Mouse (Mus musculus): ENCODE results near the gene Atxn2. TPM values are rescaled to one million over a fixed set of nuclear protein-coding genes. Genes with fewer than 3 reads are reported as not detected.

Gene Atxn2
- total RNA-seq, 2 experiments from 2014 or later, result 215 to 226 TPM

DNA sequence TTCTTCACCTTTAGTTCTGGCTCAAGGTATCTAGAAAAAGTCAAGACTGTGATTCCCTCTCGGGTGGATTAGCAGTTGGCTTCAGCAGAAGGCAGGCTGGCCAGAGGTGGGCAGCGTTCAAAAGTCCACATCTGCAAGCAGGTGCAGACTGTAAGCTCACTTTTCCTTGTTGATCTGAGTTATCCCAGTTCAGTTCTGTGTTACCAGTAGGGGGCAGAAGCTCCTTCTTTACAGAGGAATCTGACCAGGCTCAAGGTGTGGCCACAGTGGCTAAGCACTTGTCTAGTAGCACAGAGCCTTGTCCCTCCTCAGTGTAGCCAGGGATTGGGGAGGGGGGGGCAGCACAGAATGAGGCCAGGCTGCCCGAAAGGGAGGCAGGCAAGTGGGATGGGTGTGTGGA, 103.9 kb downstream of the Atxn2 start:
- peak; percentile 51 to 69 for DNase-seq (ENCODE audit: low spot score in 2 of 2)

GRCm38 (mm10) chr5:121815867-121816380, 104.8 kb downstream of the Atxn2 start:
- no peak for DNase-seq (ENCODE audit: low spot score in 2 of 2)

GRCm38 (mm10) chr5:121816611-121817010, 105.5 kb downstream of the Atxn2 start:
- DNase-seq (ENCODE audit: low spot score in 2 of 2), result no peak

GRCm38 (mm10) chr5:121817551-121817950, 106.4 kb downstream of the Atxn2 start:
- DNase-seq (ENCODE audit: low spot score in 2 of 2), result no peak

DNA sequence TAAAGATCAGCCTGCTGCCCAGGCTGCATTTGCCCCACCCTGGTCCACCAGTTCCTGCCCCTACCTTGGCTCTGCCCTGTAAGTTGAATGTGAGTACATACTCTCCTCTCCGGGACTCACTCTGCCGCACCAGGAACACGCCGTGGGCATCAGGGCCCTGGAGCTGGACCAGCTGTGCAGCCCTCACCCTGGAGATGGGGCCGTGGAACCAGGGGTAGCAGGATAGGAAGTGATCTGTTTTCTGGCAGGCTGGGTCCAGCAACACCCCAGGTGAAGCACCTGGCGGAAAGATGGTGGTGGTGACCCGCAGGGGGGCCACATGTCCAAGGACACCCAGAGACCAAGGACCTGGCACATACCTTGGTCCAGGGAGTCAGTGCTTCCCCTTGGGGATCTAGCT, 107.3 kb downstream of the Atxn2 start:
- DNase-seq (ENCODE audit: low spot score in 2 of 2), result no peak

DNA sequence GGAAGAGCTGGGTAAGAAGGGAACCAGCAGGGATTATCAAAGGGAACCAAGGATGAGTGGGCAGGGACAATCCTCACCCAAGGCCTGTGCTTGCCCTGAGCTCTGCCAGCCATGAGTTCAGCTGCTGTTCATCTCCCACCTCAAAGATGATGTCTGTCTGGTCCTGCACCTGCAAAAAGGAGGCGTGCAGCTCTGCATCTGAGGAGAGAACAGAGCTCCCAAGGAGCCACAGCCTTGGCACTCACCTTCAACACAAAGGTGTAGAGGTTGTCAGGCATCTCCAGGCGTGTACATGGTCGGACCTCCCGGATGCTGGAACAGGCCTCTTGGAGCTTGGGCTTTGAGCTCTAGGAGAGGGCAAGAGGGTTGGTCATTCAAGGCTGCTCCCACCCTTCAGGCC, 107.7 kb downstream of the Atxn2 start:
- no peak for DNase-seq (ENCODE audit: low spot score in 2 of 2)

- DNase-seq (ENCODE audit: low spot score in 2 of 2), result no peak
Measured at GRCm38 (mm10) chr5:121819559-121819958, 108.4 kb downstream of the Atxn2 start.

DNA sequence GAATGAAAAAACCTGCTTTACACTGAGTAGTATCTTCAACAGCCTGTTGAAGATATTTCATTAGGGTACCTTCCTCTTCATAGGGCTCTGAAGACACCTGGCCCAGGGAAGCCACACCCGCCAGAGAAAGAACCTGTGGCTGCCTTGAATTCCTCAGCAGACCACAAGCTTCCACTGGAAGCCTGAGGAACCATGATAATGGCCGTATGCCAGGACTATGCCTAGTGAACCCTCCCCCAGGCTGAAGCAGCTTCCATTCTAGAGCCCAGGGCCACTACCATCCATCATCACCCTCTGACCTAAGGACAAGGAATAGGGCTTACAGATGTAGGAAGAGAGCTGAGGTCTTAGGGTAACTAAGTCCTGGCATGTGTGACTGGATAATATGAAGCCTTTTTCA, 109.0 kb downstream of the Atxn2 start:
- DNase-seq (ENCODE audit: low spot score in 2 of 2), result no peak

DNA sequence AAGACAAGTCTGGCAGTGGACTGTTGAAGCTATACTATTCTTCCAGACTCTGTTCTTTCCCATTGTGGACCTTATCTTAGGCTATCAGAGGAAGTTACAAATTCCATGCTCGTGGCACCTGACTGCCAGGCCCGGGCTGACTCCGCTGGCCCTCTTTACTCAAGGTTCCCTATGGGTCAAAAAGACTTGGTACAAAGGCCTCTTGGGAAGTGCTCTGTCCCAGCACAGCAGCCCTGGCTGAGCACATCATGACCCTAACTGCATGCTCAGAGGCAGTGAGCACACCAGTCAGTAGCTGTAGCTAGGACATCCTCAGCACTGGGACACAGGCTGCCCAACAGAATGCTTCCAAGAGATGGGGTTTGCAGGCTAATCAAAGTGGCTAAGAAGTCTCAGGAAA, 109.5 kb downstream of the Atxn2 start:
- no peak for DNase-seq (ENCODE audit: low spot score in 2 of 2)

DNA sequence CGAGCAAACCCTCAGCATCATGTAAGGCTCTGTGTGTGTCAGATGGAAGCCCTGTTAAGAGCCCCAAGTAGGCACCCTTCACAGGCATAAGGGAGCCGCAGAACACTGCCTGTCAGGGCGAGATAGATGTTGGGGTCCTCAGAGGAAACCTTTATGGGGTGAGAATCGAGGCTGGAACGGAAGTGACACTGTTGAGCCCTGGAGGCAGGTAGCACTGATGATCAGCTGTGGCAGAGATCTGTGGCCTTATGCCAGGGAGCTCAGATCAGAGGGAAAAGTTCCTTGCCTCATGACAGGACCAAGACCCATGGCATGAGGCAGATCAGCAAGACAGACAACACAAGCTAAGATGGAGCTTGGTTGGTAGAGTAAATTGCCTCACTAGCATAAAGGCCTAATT, 110.0 kb downstream of the Atxn2 start:
- no peak for DNase-seq (ENCODE audit: low spot score in 2 of 2)

DNA sequence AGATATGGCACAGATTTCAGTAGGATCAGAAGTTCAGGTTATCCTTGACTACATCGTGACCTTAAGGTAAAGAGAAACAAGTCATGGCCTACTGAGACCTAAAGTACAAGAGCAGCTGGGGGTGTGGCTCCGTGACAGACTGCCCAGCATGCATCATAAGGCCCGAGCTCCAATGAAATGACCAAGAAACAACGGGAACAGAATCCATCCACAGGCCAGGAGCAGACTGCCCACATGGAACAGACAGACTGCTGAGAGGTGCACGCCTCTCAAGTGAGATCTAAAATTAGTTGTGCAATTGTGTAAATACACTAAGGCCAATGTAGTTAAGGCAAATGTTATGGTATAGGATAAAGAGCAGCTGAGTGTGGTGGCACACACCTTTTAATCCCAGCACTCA, 110.4 kb downstream of the Atxn2 start:
- DNase-seq (ENCODE audit: low spot score in 2 of 2), result no peak

DNA sequence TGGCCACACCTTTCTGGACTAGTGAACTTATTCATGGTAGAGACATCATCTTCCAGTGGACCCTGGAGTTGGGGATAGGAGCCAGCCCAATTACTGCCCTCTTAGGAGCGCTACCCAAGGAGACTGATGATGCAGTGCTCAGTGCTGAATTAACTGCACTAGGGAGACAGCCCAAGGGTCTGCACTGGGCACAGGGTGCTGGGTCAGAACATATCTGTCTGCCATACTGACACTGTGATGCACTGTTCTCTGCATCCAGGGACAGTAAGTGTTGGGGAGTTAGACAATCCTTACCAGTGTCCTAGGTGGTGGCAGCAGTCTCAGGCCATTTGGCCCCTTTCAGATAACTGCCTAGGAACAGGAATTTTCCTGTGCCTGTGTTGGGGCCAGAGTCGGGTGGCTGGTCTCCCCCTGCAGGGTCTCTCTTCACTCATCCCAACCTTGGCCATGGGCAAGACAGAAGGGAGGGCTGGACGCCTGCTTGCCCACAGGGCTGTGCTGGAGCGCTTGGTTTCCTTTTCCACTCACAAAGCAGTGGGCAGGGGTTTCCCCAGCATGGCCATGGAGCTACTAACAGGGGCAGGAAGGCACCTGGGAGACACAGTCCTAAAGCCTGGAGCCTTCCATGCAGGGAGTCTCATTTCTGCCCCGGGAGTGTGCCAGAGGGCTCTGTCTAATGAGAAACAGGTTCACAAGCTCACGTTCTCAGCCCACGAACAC, 111.8 kb downstream of the Atxn2 start:
- DNase-seq (ENCODE audit: low spot score in 2 of 2), result no peak

- DNase-seq (ENCODE audit: low spot score in 2 of 2), result no peak
Measured at GRCm38 (mm10) chr5:121823668-121824067, 112.5 kb downstream of the Atxn2 start.

- DNase-seq (ENCODE audit: low spot score in 2 of 2), result no peak
Measured at GRCm38 (mm10) chr5:121824121-121824520, 113.0 kb downstream of the Atxn2 start.

- DNase-seq (ENCODE audit: low spot score in 2 of 2), result no peak
Measured at GRCm38 (mm10) chr5:121825606-121826005, 114.5 kb downstream of the Atxn2 start.

DNA sequence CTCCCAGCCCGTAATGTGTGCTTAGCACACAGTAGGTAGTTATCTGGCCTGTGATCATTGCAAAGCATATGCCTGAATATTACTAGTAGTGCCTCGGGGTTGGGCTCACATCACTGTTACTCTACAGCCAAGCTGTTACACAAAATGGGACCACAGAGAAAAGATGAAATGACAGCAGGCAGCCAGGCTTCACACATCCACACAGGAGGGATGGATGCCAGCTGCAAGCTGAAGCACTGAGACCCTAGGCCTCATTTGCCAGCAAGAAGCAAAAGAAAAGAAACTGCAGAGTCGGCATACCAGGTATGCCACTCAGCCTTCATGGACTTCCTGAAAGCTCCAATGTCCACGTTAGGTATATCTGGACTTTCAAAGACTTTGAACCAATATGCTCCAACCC, 116.7 kb downstream of the Atxn2 start:
- DNase-seq (ENCODE audit: low spot score in 2 of 2), result no peak

DNA sequence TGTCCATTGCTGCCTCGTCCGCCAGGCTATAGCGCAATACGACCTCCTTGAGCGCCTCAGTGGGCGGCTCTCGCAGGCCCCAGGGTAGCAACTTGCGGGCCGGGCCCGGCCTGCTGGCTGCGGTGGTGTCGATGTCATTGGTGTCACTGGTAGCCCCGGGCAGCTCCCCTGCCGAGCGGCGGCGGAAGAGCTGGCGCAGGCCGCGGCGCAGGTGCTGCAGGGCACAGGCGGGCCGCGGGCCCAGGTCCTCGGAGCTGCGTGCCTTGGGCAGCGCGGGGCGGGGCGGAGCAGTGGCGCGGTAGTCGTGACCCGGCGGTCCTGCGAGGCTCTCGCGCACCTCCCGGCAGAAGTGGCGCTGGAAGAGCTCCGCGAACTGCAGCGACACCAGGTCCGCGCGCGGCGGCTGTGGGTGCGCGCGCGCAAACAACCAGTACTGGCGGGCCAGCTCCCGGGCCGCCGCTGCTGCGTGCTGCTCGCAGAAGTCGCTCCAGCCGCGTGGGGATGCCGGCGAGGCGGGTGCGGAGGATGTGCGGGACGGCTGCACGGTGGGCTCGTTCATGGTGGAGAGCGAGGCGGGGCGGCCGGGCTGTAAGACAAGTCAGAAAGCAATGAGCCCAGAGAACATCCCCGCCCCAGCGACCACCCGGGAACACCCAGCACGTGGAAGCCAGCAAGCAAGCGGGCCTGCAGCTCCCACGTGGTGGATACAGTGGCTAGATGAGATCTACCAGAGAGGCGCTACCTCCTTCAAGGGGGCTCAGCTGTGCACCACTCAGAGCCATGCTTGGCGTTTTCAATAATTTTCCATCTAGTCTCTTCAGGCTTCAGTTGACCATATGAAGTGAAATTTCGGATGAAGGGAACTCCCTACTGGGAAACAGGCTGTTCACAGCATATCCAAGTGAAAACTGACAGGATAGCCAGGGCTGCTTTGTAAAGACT, 117.6 kb downstream of the Atxn2 start:
- peak; percentile 52 to 66 for DNase-seq (ENCODE audit: low spot score in 2 of 2)

GRCm38 (mm10) chr5:121831002-121831601, 120.0 kb downstream of the Atxn2 start:
- no peak for DNase-seq (ENCODE audit: low spot score in 2 of 2)

DNA sequence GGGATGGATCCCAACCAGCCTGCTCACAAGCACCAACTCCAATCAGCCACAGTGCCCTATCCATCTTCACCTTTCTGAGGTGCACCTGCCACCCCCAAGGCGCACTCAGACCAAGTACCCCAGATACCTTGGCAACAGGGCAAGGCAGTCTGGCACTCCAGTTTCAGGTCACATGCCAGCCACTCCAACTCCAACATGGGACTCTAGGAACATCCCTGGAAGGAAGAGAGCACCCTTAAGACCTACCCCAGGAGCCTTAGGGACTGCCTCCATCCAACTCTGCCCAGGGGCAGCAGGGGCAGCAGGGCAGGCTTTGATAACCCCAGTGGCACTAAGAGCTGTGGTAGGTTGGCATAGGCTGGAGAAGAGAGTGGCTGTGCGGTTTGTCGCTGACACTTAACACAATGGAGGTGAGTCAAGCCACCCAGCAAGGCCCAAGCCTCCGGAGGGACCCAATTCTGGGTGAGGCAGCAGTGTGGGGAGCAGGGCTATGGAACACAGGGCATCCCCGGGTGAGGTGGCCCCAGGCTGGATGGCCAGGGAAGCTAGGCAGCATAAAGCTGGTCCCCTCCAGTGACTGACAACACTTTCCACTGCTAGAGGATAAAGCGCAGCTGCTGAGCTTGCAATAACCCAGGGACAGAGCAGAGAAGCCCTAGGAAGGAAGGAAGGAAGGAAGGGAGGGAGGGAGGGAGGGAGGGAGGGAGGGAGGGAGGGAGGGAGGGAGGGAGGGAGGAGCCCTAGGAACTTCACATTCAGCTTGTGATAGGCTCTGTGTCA, 121.4 kb downstream of the Atxn2 start:
- DNase-seq (ENCODE audit: low spot score in 2 of 2), result no peak

GRCm38 (mm10) chr5:121833159-121833558, 122.0 kb downstream of the Atxn2 start:
- no peak for DNase-seq (ENCODE audit: low spot score in 2 of 2)
